8 mouse cellular contexts compared by ENCODE assay signal in genomic region chr5:20880797-20881775, GRCm38 (mm10). TPM values are rescaled to one million over a fixed set of nuclear protein-coding genes. Genes with fewer than 3 reads are reported as not detected.
DNase-seq lines count a peak whose midpoint lies in the region; ATAC-seq and TF ChIP-seq lines count a peak whose summit lies in the region.

No protein-coding gene starts in this region.

- intact Hi-C loops in left cerebral cortex, adult 2 months (cut with DNase I): no loop called here

- peak; percentile 73 for DNase-seq in MN1 (ENCODE audit: low spot score)
- peak; percentile 78 for DNase-seq in cerebellum, adult 9-11 months
- peak; percentile 21 to 34 for DNase-seq in frontal cortex, postnatal 14 days (ENCODE audit: low spot score in 2 of 2)
- peak; percentile 54 to 56 for DNase-seq in left cerebral cortex, adult 2 months (ENCODE audit: extremely low spot score in 1 of 2, low spot score in 2 of 2)
- peak; percentile 45 for DNase-seq in lung, postnatal 36 days
- DNase-seq in retina, postnatal 1 day: peak; percentile 75
- peak; percentile 58 to 72 for DNase-seq in thymus, postnatal 36 days

- 1% methylated on average over 51 of the region's 64 CpGs for WGBS in hindbrain, embryonic 15.5 days

- H3K4me1 ChIP-seq in hindbrain, embryonic 15.5 days (replicated peaks): peaks cover 20% of the 10 kb centered on the region

- no peaks in the 10 kb centered on the region for H3K36me3 ChIP-seq in hindbrain, embryonic 15.5 days

- H3K27ac ChIP-seq in hindbrain, embryonic 15.5 days (replicated peaks): peak overlapping the region; percentile 96
- 0 out of 2 replicates have a peak overlapping the region, but pooled peaks have one; percentile 24 for H3K27ac ChIP-seq in left cerebral cortex, adult 2 months

- no peak; the same call in 1 of the 2 replicates for TF ChIP-seq CTCF in left cerebral cortex, adult 2 months (IDR thresholded peaks at IDR 0.05)

- peak overlapping the region; percentile 80 for H3K9ac ChIP-seq in hindbrain, embryonic 15.5 days

- no peak; the same call in 1 of the 2 replicates for ATAC-seq in hindbrain, embryonic 15.5 days (ENCODE audit: low FRiP score, low read depth)

- H3K4me3 ChIP-seq in hindbrain, embryonic 15.5 days: peak overlapping the region; percentile 79
- peak overlapping the region; percentile 81 for H3K4me3 ChIP-seq in left cerebral cortex, adult 2 months

- no peaks in the 10 kb centered on the region for H3K9me3 ChIP-seq in hindbrain, embryonic 15.5 days

- no peaks in the 10 kb centered on the region for H3K27me3 ChIP-seq in hindbrain, embryonic 15.5 days

- H3K4me2 ChIP-seq in hindbrain, embryonic 15.5 days: peak overlapping the region; percentile 60

RNA-seq across cellular contexts. Expression of gene Phtf2, which starts 0.8 kb away (rescaled TPM):
- polyA plus RNA-seq in hindbrain, embryonic 15.5 days (2015; fragmentation: Nextera tagmentation; extraction: Ambion mirVana): 23.9 and 26.2 TPM in 2 replicates
- total RNA-seq in left cerebral cortex, adult 2 months (2021): 10 to 100 TPM; 14.9 to 23.1 TPM

RNA-seq across cellular contexts. Expression of gene Tmem60, which starts 0.9 kb away (rescaled TPM):
- polyA plus RNA-seq in hindbrain, embryonic 15.5 days (2015; fragmentation: Nextera tagmentation; extraction: Ambion mirVana): 64.5 and 65.7 TPM in 2 replicates
- total RNA-seq in left cerebral cortex, adult 2 months (2021): 10 to 100 TPM; 22.1 to 25.8 TPM

Comparison
In these comparisons a context has a peak if more than half of its experiments do, and no peak if none do; other contexts are left out.
1. DNase-seq: peak in every context shown above with its lines; median percentile 78 in cerebellum, adult 9-11 months; 75 in retina, postnatal 1 day; 73 in MN1; 65 in thymus, postnatal 36 days; 55 in left cerebral cortex, adult 2 months; 45 in lung, postnatal 36 days; 28 in frontal cortex, postnatal 14 days.